Mouse (Mus musculus) CH12.LX (cell line): Measurements from ENCODE around the gene Trim59. TPM values are rescaled to one million over a fixed set of nuclear protein-coding genes. Genes with fewer than 3 reads are reported as not detected.

Experiments
- DNase-seq: peaks from one replicate; pipeline ENCODE4 v3.0.0-alpha.2; 2013; ENCODE audit errors: extremely low read depth
- H3K27ac ChIP-seq: 2 replicates; pipeline ENCODE4 v1.5.1; 2012; ENCODE audit warnings: low read depth, mild to moderate bottlenecking, control low read depth, moderate library complexity; ENCODE audit not compliant: insufficient read depth
- H3K27me3 ChIP-seq: replicated peaks from 2 replicates; pipeline ENCODE3; 2012; ENCODE audit warnings: inconsistent platforms
- H3K36me3 ChIP-seq, 2 experiments: replicated peaks in 1 of 2; 2 replicates each; pipeline versions ENCODE3 to v1.6.1; 2012; ENCODE audit warnings: inconsistent platforms in 1 of 2, low read length in 1 of 2, mild to moderate bottlenecking in 1 of 2, mixed read lengths in 1 of 2, moderate library complexity in 1 of 2; ENCODE audit not compliant: control insufficient read depth in 1 of 2, insufficient read depth in 1 of 2
- H3K4me1 ChIP-seq, 2 experiments: 2 replicates each; pipeline ENCODE4 v1.6.1; 2012; ENCODE audit warnings: inconsistent platforms in 1 of 2, moderate library complexity in 1 of 2; ENCODE audit not compliant: insufficient read depth in 2 of 2, control insufficient read depth in 1 of 2
- H3K4me2 ChIP-seq: 2 replicates; pipeline ENCODE4 v1.6.1; 2012; ENCODE audit warnings: low read depth, mild to moderate bottlenecking, control low read depth; ENCODE audit not compliant: poor library complexity, insufficient read depth, severe bottlenecking
- H3K4me3 ChIP-seq, 3 experiments: fragments of 150-350 bp in 1 of 3; sonication (generic) in 1 of 3; replicated peaks in 1 of 3; 2 replicates each; pipeline versions ENCODE3 to v1.5.1; 2011 to 2012; ENCODE audit warnings: low read depth in 2 of 3, low read length in 2 of 3, mild to moderate bottlenecking in 2 of 3, moderate library complexity in 2 of 3, control low read depth in 1 of 3, improper control_type of control experiment in 1 of 3, inconsistent platforms in 1 of 3, mixed read lengths in 1 of 3; ENCODE audit not compliant: poor library complexity in 1 of 3
- H3K79me2 ChIP-seq: replicated peaks from 2 replicates; pipeline ENCODE4 v1.6.1; 2012; ENCODE audit warnings: mild to moderate bottlenecking, moderate library complexity; ENCODE audit not compliant: control insufficient read depth, poor library complexity, insufficient read depth, severe bottlenecking; ENCODE audit errors: extremely low read depth
- H3K9ac ChIP-seq: 2 replicates; pipeline ENCODE4 v1.6.1; 2012; ENCODE audit warnings: low read depth, mild to moderate bottlenecking, control low read depth, moderate library complexity; ENCODE audit not compliant: insufficient read depth
- H3K9me3 ChIP-seq: replicated peaks from 2 replicates; pipeline ENCODE3; 2012; ENCODE audit warnings: low read length, inconsistent platforms, mixed read lengths
- CHD2 ChIP-seq: IDR thresholded peaks from 2 replicates; pipeline ENCODE4 v1.6.1; 2011; ENCODE audit warnings: low read length, improper control_type of control experiment
- CTCF ChIP-seq, 2 experiments: IDR thresholded peaks in 1 of 2; conservative IDR thresholded peaks in 1 of 2; 2 replicates each; pipeline ENCODE4 v1.5.1; 2011 to 2012; ENCODE audit warnings: low read depth in 2 of 2, low read length in 2 of 2, improper control_type of control experiment in 1 of 2, inconsistent platforms in 1 of 2, mild to moderate bottlenecking in 1 of 2, moderate library complexity in 1 of 2
- E2F4 ChIP-seq: IDR thresholded peaks from 2 replicates; pipeline ENCODE4 v1.6.1; 2011; ENCODE audit warnings: low read depth, low read length, improper control_type of control experiment; ENCODE audit not compliant: insufficient replicate concordance
- ELF1 ChIP-seq: IDR thresholded peaks from 2 replicates; pipeline ENCODE4 v1.6.1; 2014; ENCODE audit warnings: low read depth, mild to moderate bottlenecking, inconsistent platforms, low read length, improper control_type of control experiment
- EP300 ChIP-seq: IDR thresholded peaks from 2 replicates; pipeline ENCODE4 v1.6.1; 2011; ENCODE audit warnings: low read length, improper control_type of control experiment
- IRF4 ChIP-seq: IDR thresholded peaks from 2 replicates; pipeline ENCODE4 v1.6.1; 2014; ENCODE audit warnings: low read depth, mild to moderate bottlenecking, inconsistent platforms, low read length, improper control_type of control experiment
- JUN ChIP-seq: IDR thresholded peaks from 2 replicates; pipeline ENCODE4 v1.6.1; 2011; ENCODE audit warnings: low read depth, mild to moderate bottlenecking, low read length, improper control_type of control experiment, moderate library complexity; ENCODE audit not compliant: insufficient read depth
- KAT2A ChIP-seq: IDR thresholded peaks from 2 replicates; pipeline ENCODE4 v1.6.1; 2012; ENCODE audit warnings: low read length, improper control_type of control experiment, inconsistent platforms; ENCODE audit not compliant: insufficient replicate concordance
- MAZ ChIP-seq: IDR thresholded peaks from 2 replicates; pipeline ENCODE4 v1.6.1; 2012; ENCODE audit warnings: low read depth, mild to moderate bottlenecking, inconsistent platforms, low read length, improper control_type of control experiment, moderate library complexity
- MYC ChIP-seq: IDR thresholded peaks from 2 replicates; pipeline ENCODE4 v1.6.1; 2011; ENCODE audit warnings: low read depth, mild to moderate bottlenecking, improper control_type of control experiment, low read length
- NELFE ChIP-seq: IDR thresholded peaks from 2 replicates; pipeline ENCODE4 v1.6.1; 2011; ENCODE audit warnings: low read depth, low read length, improper control_type of control experiment
- PAX5 ChIP-seq: IDR thresholded peaks from 2 replicates; pipeline ENCODE4 v1.6.1; 2012; ENCODE audit warnings: low read length, inconsistent platforms, mixed read lengths
- POLR2A ChIP-seq: IDR thresholded peaks from 2 replicates; pipeline ENCODE4 v1.6.1; 2011; ENCODE audit warnings: low read depth, mild to moderate bottlenecking, improper control_type of control experiment, low read length
- RAD21 ChIP-seq: IDR thresholded peaks from 2 replicates; pipeline ENCODE4 v1.6.1; 2011; ENCODE audit warnings: low read depth, mild to moderate bottlenecking, low read length, improper control_type of control experiment, moderate library complexity
- SIN3A ChIP-seq: IDR thresholded peaks from 2 replicates; pipeline ENCODE4 v1.6.1; 2012; ENCODE audit warnings: low read length, improper control_type of control experiment, inconsistent platforms
- SMC3 ChIP-seq: IDR thresholded peaks from 2 replicates; pipeline ENCODE4 v1.6.1; 2011; ENCODE audit warnings: low read depth, low read length, improper control_type of control experiment
- TBP ChIP-seq: conservative IDR thresholded peaks from 2 replicates; pipeline ENCODE4 v1.6.1; 2011; ENCODE audit warnings: low read depth, low read length, improper control_type of control experiment
- ZMIZ1 ChIP-seq: IDR thresholded peaks from 2 replicates; pipeline ENCODE4 v1.6.1; 2012; ENCODE audit warnings: low read depth, mild to moderate bottlenecking, inconsistent platforms, low read length, improper control_type of control experiment
- ZNF384 ChIP-seq: IDR thresholded peaks from 2 replicates; pipeline ENCODE4 v1.6.1; 2012; ENCODE audit warnings: low read depth, low read length, improper control_type of control experiment, inconsistent platforms
- dilution Hi-C: fragments of 300-500 bp; cut with MboI; formaldehyde crosslinking; loops from 2 replicates; pipeline ENCODE4 v1.14.3; 2020; ENCODE audit warnings: low sequenced_read_pairs; ENCODE audit not compliant: extremely low pct_unique_long_range_greater_than_20kb, extremely low pct_ligation_motif_present
- in situ Hi-C: fragments of 300-500 bp; cut with MboI; formaldehyde crosslinking; loops from 3 replicates; pipeline ENCODE4 v1.14.3; 2019; ENCODE audit warnings: low sequenced_read_pairs, low pct_ligation_motif_present, low pct_unique_long_range_greater_than_20kb, mixed read lengths
- polyA plus RNA-seq: library from polyadenylated mRNA; unstranded; fragments of >175 nt; gene quantifications from 2 replicates; pipeline ENCODE4 v1.2.1, GENCODE M21; 2012; ENCODE audit warnings: low read depth; ENCODE audit not compliant: insufficient read length
- total RNA-seq, 2 experiments: library from RNA; depleted of rRNA; stranded (reverse); fragments of 300-350 nt in 1 of 2; fragments of >200 nt in 1 of 2; gene quantifications; 2 replicates each; pipeline ENCODE4 v1.2.3; 2012 to 2014

Gene Trim59
- total and polyA plus RNA-seq, 3 experiments = 7.4 to 42.9 (median 29.1) TPM

GRCm38 (mm10) chr3:69054760-69055432 is 10.3 kb upstream of the Trim59 start:
- Histone ChIP-seq H3K4me3 (no peak overlapping the region), H3K4me1 (no peaks in the 10 kb centered on the region), H3K9ac (no peak overlapping the region), H3K27ac (no peak overlapping the region), H3K4me2 (no peak overlapping the region), H3K27me3 (no peaks in the 10 kb centered on the region), H3K36me3 (peaks cover 0 to 1% of the 10 kb centered on the region in 2 experiments), H3K9me3 (no peaks in the 10 kb centered on the region), H3K79me2 (no peaks in the 10 kb centered on the region)
- TF ChIP-seq RAD21 (no peak), CTCF (conservative IDR thresholded peaks at IDR 0.05 in 1 of 2, IDR thresholded peaks at IDR 0.05 in 1 of 2; ENCODE audit: low read depth in 2 of 2, low read length in 2 of 2) (no peak), ELF1 (no peak), POLR2A (no peak), E2F4 (no peak), NELFE (no peak), MAZ (no peak), SMC3 (no peak), EP300 (no peak), CHD2 (no peak), PAX5 (no peak)
- DNase-seq = no peak
- dilution Hi-C loops (no loop called here), in situ Hi-C loops (no loop called here)

DNA sequence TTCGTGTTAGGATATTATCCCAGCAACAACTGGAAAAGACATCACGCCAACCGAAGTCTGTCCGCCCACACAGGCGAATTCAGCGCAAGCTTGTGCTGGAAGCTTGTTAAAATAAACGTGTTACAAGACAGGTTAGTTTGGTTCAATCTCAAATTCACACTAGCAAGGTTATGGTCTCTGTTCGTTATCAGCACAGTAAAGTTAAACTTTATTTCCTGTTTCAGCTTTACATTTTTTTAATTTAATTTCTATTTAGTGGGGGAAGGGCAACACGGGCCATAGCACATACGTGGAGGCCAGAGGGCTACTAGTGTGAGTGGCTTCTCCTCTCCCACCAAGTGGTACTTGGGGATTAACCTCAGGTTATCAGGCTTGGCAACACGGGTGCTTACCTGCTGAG is 7.3 kb upstream of the Trim59 start:
- H3K27ac ChIP-seq = no peak overlapping the region
- H3K79me2 ChIP-seq = no peaks in the 10 kb centered on the region
- in situ Hi-C loops = no loop called here
- H3K9ac ChIP-seq = no peak overlapping the region
- no peaks in the 10 kb centered on the region for H3K9me3 ChIP-seq
- no peak overlapping the region for H3K4me3 ChIP-seq
- DNase-seq = no peak
- TF ChIP-seq IRF4 = no peak
- TF ChIP-seq SIN3A = no peak
- no peak for TF ChIP-seq ZMIZ1
- no peak for TF ChIP-seq PAX5
- TF ChIP-seq ZNF384 = no peak
- TF ChIP-seq MYC = no peak
- no peak for TF ChIP-seq JUN
- TF ChIP-seq KAT2A = no peak
- TF ChIP-seq TBP = no peak
- no peaks in the 10 kb centered on the region for H3K27me3 ChIP-seq
- H3K4me1 ChIP-seq = no peaks in the 10 kb centered on the region
- H3K36me3 ChIP-seq = peaks cover 0 to 1% of the 10 kb centered on the region in 2 experiments
- dilution Hi-C loops = no loop called here
- no peak overlapping the region for H3K4me2 ChIP-seq
